Mouse (Mus musculus): Measurements from ENCODE around the gene Cspg5. TPM values are rescaled to one million over a fixed set of nuclear protein-coding genes. Genes with fewer than 3 reads are reported as not detected.

Gene Cspg5
- polyA plus RNA-seq, 1 experiment from 2014 or later = 3.7 TPM

GRCm38 (mm10) chr9:110230395-110231071, 13.1 kb upstream of the Cspg5 start:
- Histone ChIP-seq H3K4me1 (0 out of 2 replicates have a peak, but pooled peaks cover 5% of the 10 kb centered on the region), H3K9me3 (no peaks in the 10 kb centered on the region), H3K27me3 (no peaks in the 10 kb centered on the region), H3K4me2 (replicated peaks) (no peak overlapping the region), H3K4me3 (no peak overlapping the region), H3K27ac (no peak overlapping the region), H3K36me3 (peaks cover 95% of the 10 kb centered on the region), H3K9ac (no peak overlapping the region)
- 71% methylated on average over 16 of the region's 16 CpGs for WGBS
- ATAC-seq (ENCODE audit: low FRiP score, low read depth) = peak; percentile 42; the same call in 1 of the 2 replicates

GRCm38 (mm10) chr9:110234962-110235361, 8.6 kb upstream of the Cspg5 start:
- WGBS = 93% methylated on average over 6 of the region's 6 CpGs
- no peak for ATAC-seq (ENCODE audit: low FRiP score, low read depth)
- H3K4me2 ChIP-seq (replicated peaks) = no peak overlapping the region

GRCm38 (mm10) chr9:110244567-110244888, 945 bp downstream of the Cspg5 start:
- ATAC-seq (ENCODE audit: low FRiP score, low read depth) = no peak
- no peak overlapping the region for H3K27ac ChIP-seq
- H3K9me3 ChIP-seq = no peaks in the 10 kb centered on the region
- peak overlapping the region; percentile 71 for H3K4me3 ChIP-seq
- H3K36me3 ChIP-seq = peaks cover 20% of the 10 kb centered on the region
- no peak overlapping the region for H3K9ac ChIP-seq
- WGBS = 24% methylated on average over 7 of the region's 7 CpGs
- H3K27me3 ChIP-seq = peaks cover 61% of the 10 kb centered on the region
- peaks cover 15% of the 10 kb centered on the region for H3K4me1 ChIP-seq
- peak overlapping the region; percentile 99 for H3K4me2 ChIP-seq (replicated peaks)

More at GRCm38 (mm10) chr9:110234962-110235361, 8.6 kb upstream of the Cspg5 start:
- Histone ChIP-seq H3K9ac (no peak overlapping the region), H3K27me3 (no peaks in the 10 kb centered on the region), H3K36me3 (peaks cover 94% of the 10 kb centered on the region), H3K9me3 (no peaks in the 10 kb centered on the region), H3K4me3 (no peak overlapping the region), H3K4me1 (0 out of 2 replicates have a peak, but pooled peaks cover 5% of the 10 kb centered on the region), H3K27ac (no peak overlapping the region)

- H3K4me1 ChIP-seq = peaks cover 20% of the 10 kb centered on the region
- H3K36me3 ChIP-seq = peaks cover 18% of the 10 kb centered on the region
- peak overlapping the region; percentile 67 for H3K9ac ChIP-seq
- no peak overlapping the region for H3K27ac ChIP-seq
- 2% methylated on average over 90 of the region's 93 CpGs for WGBS
- H3K4me2 ChIP-seq (replicated peaks) = peak overlapping the region; percentile 99
- H3K9me3 ChIP-seq = no peaks in the 10 kb centered on the region
- peak; percentile 13 for ATAC-seq (ENCODE audit: low FRiP score, low read depth)
- H3K27me3 ChIP-seq = peaks cover 61% of the 10 kb centered on the region
- peak overlapping the region; percentile 71 for H3K4me3 ChIP-seq
Measured at GRCm38 (mm10) chr9:110244889-110245589, 1.5 kb downstream of the Cspg5 start.

- peaks cover 64% of the 10 kb centered on the region for H3K27me3 ChIP-seq
- H3K36me3 ChIP-seq = peaks cover 13% of the 10 kb centered on the region
- no peak overlapping the region for H3K27ac ChIP-seq
- H3K4me2 ChIP-seq (replicated peaks) = peak overlapping the region; percentile 99
- peaks cover 23% of the 10 kb centered on the region for H3K4me1 ChIP-seq
- H3K4me3 ChIP-seq = peak overlapping the region; percentile 71
- ATAC-seq (ENCODE audit: low FRiP score, low read depth) = peak; percentile 74
- no peaks in the 10 kb centered on the region for H3K9me3 ChIP-seq
- 2% methylated on average over 39 of the region's 40 CpGs for WGBS
- peak overlapping the region; percentile 67 for H3K9ac ChIP-seq
Measured at GRCm38 (mm10) chr9:110245590-110246320, 2.2 kb downstream of the Cspg5 start.

GRCm38 (mm10) chr9:110246321-110246640, 2.7 kb downstream of the Cspg5 start:
- H3K4me1 ChIP-seq = peaks cover 23% of the 10 kb centered on the region
- H3K27ac ChIP-seq = no peak overlapping the region
- H3K4me3 ChIP-seq = peak overlapping the region; percentile 71
- ATAC-seq (ENCODE audit: low FRiP score, low read depth) = no peak
- H3K27me3 ChIP-seq = peaks cover 64% of the 10 kb centered on the region
- peaks cover 8% of the 10 kb centered on the region for H3K36me3 ChIP-seq
- H3K9me3 ChIP-seq = no peaks in the 10 kb centered on the region
- 40% methylated on average over 13 of the region's 13 CpGs for WGBS
- H3K9ac ChIP-seq = peak overlapping the region; percentile 39; the same call in 1 of the 2 replicates
- peak overlapping the region; percentile 99 for H3K4me2 ChIP-seq (replicated peaks)

- peaks cover 23% of the 10 kb centered on the region for H3K4me1 ChIP-seq
- no peak overlapping the region for H3K27ac ChIP-seq
- no peak overlapping the region for H3K4me2 ChIP-seq (replicated peaks)
- no peaks in the 10 kb centered on the region for H3K9me3 ChIP-seq
- no peak overlapping the region for H3K9ac ChIP-seq
- no peak for ATAC-seq (ENCODE audit: low FRiP score, low read depth)
- WGBS = 86% methylated on average over 10 of the region's 10 CpGs
- peaks cover 57% of the 10 kb centered on the region for H3K27me3 ChIP-seq
- H3K36me3 ChIP-seq = 0 out of 2 replicates have a peak, but pooled peaks cover under 1% of the 10 kb centered on the region
- no peak overlapping the region for H3K4me3 ChIP-seq
Measured at GRCm38 (mm10) chr9:110247049-110247448, 3.5 kb downstream of the Cspg5 start.

- WGBS = 81% methylated on average over 2 of the region's 2 CpGs
- ATAC-seq (ENCODE audit: low FRiP score, low read depth) = no peak
- Histone ChIP-seq H3K4me2 (replicated peaks) (no peak overlapping the region), H3K27ac (no peak overlapping the region), H3K27me3 (peaks cover 39% of the 10 kb centered on the region), H3K9ac (no peak overlapping the region), H3K36me3 (no peaks in the 10 kb centered on the region), H3K4me3 (no peak overlapping the region), H3K9me3 (no peaks in the 10 kb centered on the region), H3K4me1 (peaks cover 23% of the 10 kb centered on the region)
Measured at GRCm38 (mm10) chr9:110248861-110249260, 5.3 kb downstream of the Cspg5 start.

- 25% methylated on average over 11 of the region's 11 CpGs for WGBS
- no peak overlapping the region for H3K4me3 ChIP-seq
- H3K4me1 ChIP-seq = peaks cover 15% of the 10 kb centered on the region
- H3K27me3 ChIP-seq = peaks cover 28% of the 10 kb centered on the region
- H3K27ac ChIP-seq = no peak overlapping the region
- peak overlapping the region; percentile 7; the same call in 1 of the 2 replicates for H3K4me2 ChIP-seq (replicated peaks)
- H3K36me3 ChIP-seq = no peaks in the 10 kb centered on the region
- H3K9ac ChIP-seq = 0 out of 2 replicates have a peak overlapping the region, but pooled peaks have one; percentile 4
- H3K9me3 ChIP-seq = no peaks in the 10 kb centered on the region
- no peak for ATAC-seq (ENCODE audit: low FRiP score, low read depth)
Measured at GRCm38 (mm10) chr9:110249823-110250543, 6.4 kb downstream of the Cspg5 start.

GRCm38 (mm10) chr9:110250776-110251175, 7.2 kb downstream of the Cspg5 start:
- no peak overlapping the region for H3K27ac ChIP-seq
- H3K36me3 ChIP-seq = no peaks in the 10 kb centered on the region
- no peak overlapping the region for H3K9ac ChIP-seq
- H3K4me3 ChIP-seq = no peak overlapping the region
- no peak for ATAC-seq (ENCODE audit: low FRiP score, low read depth)
- H3K9me3 ChIP-seq = no peaks in the 10 kb centered on the region
- 91% methylated on average over 14 of the region's 14 CpGs for WGBS
- H3K4me2 ChIP-seq (replicated peaks) = no peak overlapping the region
- peaks cover 14% of the 10 kb centered on the region for H3K4me1 ChIP-seq
- peaks cover 21% of the 10 kb centered on the region for H3K27me3 ChIP-seq

GRCm38 (mm10) chr9:110255407-110256019, 11.9 kb downstream of the Cspg5 start:
- no peaks in the 10 kb centered on the region for H3K9me3 ChIP-seq
- no peak overlapping the region for H3K9ac ChIP-seq
- no peak for ATAC-seq (ENCODE audit: low FRiP score, low read depth)
- no peaks in the 10 kb centered on the region for H3K4me1 ChIP-seq
- WGBS = 68% methylated on average over 15 of the region's 15 CpGs
- H3K27ac ChIP-seq = no peak overlapping the region
- no peak overlapping the region for H3K4me2 ChIP-seq (replicated peaks)
- no peaks in the 10 kb centered on the region for H3K36me3 ChIP-seq
- H3K27me3 ChIP-seq = 0 out of 2 replicates have a peak, but pooled peaks cover under 1% of the 10 kb centered on the region
- H3K4me3 ChIP-seq = no peak overlapping the region

All from limb, embryonic 13.5 days (tissue).